Mouse (Mus musculus) liver, adult 2 months (tissue): ENCODE results near the gene Cabp1. TPM values are rescaled to one million over a fixed set of nuclear protein-coding genes. Genes with fewer than 3 reads are reported as not detected.
A peak's percentile ranks its signal among the peaks of the same experiment; 100 is the strongest.

ENCODE experiments used
- DNase-seq: peaks from one replicate; pipeline ENCODE4 v3.0.0-alpha.2; 2011; ENCODE audit warnings: low read depth, low spot score; ENCODE audit errors: extremely low read depth
- H3K27ac ChIP-seq: fragments of 200-500 bp; replicated peaks from 2 replicates; pipeline ENCODE4 v1.5.1; 2012; ENCODE audit warnings: low read depth, mild to moderate bottlenecking, control low read depth, inconsistent platforms, low read length; ENCODE audit not compliant: insufficient read depth
- H3K27me3 ChIP-seq: fragments of 200-500 bp; 2 replicates; pipeline ENCODE4 v1.6.1; 2012; ENCODE audit warnings: mild to moderate bottlenecking, moderate library complexity, low read length, inconsistent platforms; ENCODE audit not compliant: control insufficient read depth, insufficient read depth
- H3K36me3 ChIP-seq: fragments of 200-500 bp; 2 replicates; pipeline ENCODE4 v1.6.1; 2012; ENCODE audit warnings: low read length, inconsistent platforms; ENCODE audit not compliant: control insufficient read depth, insufficient read depth
- H3K4me1 ChIP-seq: fragments of 200-500 bp; 2 replicates; pipeline ENCODE4 v1.6.1; 2011; ENCODE audit warnings: low read length; ENCODE audit not compliant: control insufficient read depth, insufficient read depth
- H3K4me3 ChIP-seq: fragments of 200-500 bp; 2 replicates; pipeline ENCODE4 v1.5.1; 2011; ENCODE audit warnings: low read depth, mild to moderate bottlenecking, control low read depth, low read length, moderate library complexity; ENCODE audit not compliant: insufficient read depth
- H3K79me2 ChIP-seq: fragments of 200-500 bp; 2 replicates; pipeline ENCODE4 v1.6.1; 2012; ENCODE audit warnings: inconsistent platforms, mild to moderate bottlenecking, low read length, moderate library complexity; ENCODE audit not compliant: control insufficient read depth, insufficient read depth
- H3K9ac ChIP-seq: fragments of 200-500 bp; 2 replicates; pipeline ENCODE4 v1.6.1; 2012; ENCODE audit warnings: low read depth, mild to moderate bottlenecking, control low read depth, inconsistent platforms, low read length
- CTCF ChIP-seq: fragments of 200-500 bp; IDR thresholded peaks from 2 replicates; pipeline ENCODE4 v1.5.1; 2011; ENCODE audit warnings: low read depth, low read length, control low read depth
- POLR2A ChIP-seq: fragments of 200-500 bp; IDR thresholded peaks from 2 replicates; pipeline ENCODE4 v1.6.1; 2011; ENCODE audit warnings: low read length, control low read depth; ENCODE audit not compliant: insufficient read depth; ENCODE audit errors: extremely low read depth
- WGBS: fragments of 180-500 bp; shearing (Covaris S2); methylation state at CpG from one replicate; pipeline ENCODE4 v1.1.7; 2018; 5-methylcytosine and 5-hydroxymethylcytosine counted together
- polyA plus RNA-seq: library from polyadenylated mRNA; depleted of rRNA; stranded (reverse); fragments of >200 nt; gene quantifications from 2 replicates; pipeline ENCODE4 v1.2.3, GENCODE M21; 2012; rRNA removed
- total RNA-seq: library from RNA; depleted of rRNA; stranded (reverse); fragments of >200 nt; gene quantifications from 2 replicates; pipeline ENCODE4 v1.2.3, GENCODE M21; 2014; rRNA removed

The Cabp1 gene
- total and polyA plus RNA-seq, 2 experiments: 0.07 to 0.09 TPM

- 92% methylated on average over 28 of the region's 28 CpGs for WGBS
Observed at GRCm38 (mm10) chr5:115126578-115127312, 67.4 kb downstream of the Cabp1 start.

DNA sequence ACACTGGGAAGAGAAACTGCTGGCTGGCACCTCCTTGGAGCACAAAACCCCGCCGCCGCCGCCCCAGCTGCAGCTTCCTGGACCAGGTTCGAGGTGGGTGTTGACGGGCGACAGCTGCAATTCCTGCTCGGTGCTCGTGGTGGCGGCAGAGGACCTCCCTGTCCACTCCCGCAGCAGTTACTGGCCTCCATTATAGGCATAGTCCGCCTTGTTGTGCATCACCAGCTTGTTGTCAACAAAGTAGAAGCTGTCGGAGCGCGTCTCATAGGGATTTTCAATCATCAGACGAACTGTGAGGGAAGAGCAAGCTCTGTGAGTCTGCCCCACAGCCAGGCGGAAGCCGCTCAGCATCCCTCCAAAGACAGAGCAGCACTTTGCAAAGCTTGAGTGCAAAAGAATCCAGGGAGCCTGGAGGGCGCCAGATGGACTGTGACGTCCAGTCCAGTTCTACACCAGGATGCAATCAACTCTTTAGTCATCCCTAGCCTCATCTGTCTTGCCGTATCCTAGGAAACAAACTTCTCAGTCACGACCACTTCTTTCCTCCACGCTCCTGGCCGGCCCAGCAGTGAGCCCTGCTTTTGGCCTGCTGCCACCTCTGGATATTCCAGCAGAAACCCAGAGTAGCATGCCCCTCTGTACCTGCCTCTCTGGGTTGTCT, 68.8 kb downstream of the Cabp1 start:
- 46% methylated on average over 24 of the region's 24 CpGs for WGBS
- TF ChIP-seq POLR2A (no peak), CTCF (peak; percentile 96)
- Histone ChIP-seq H3K79me2 (no peaks in the 10 kb centered on the region), H3K36me3 (peaks cover 6% of the 10 kb centered on the region; the same call in 1 of the 2 replicates), H3K9ac (no peak overlapping the region), H3K4me3 (no peak overlapping the region), H3K4me1 (no peaks in the 10 kb centered on the region), H3K27ac (no peak overlapping the region), H3K27me3 (no peaks in the 10 kb centered on the region)
- DNase-seq: peak; percentile 43

More at GRCm38 (mm10) chr5:115126578-115127312, 67.4 kb downstream of the Cabp1 start:
- H3K79me2 ChIP-seq: no peaks in the 10 kb centered on the region
- H3K4me3 ChIP-seq: no peak overlapping the region
- peaks cover 6% of the 10 kb centered on the region; the same call in 1 of the 2 replicates for H3K36me3 ChIP-seq
- H3K4me1 ChIP-seq: no peaks in the 10 kb centered on the region
- no peak for DNase-seq
- H3K27me3 ChIP-seq: no peaks in the 10 kb centered on the region
- TF ChIP-seq CTCF (no peak), POLR2A (no peak)
- H3K9ac ChIP-seq: no peak overlapping the region
- no peak overlapping the region for H3K27ac ChIP-seq

DNA sequence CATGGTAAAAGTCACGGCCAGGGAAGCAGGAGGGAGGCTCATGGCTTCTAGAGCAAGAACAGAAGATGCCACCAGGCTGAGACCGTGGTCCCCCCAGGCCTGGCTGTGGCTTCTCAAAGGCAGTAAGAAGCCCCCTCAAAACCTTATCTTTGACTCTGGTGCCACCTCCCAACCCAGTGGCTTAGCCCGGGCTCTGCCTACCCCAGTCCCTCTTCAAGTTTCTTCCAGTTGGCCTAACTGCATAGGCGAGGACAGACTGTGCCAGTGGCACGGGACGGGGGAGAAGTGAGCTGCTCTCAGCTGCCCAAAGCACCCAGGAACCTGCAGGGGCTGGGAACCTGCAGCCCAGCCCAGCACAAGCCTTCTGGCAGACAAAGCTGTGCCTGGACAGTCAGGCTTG, 69.5 kb downstream of the Cabp1 start:
- Histone ChIP-seq H3K27ac (no peak overlapping the region), H3K27me3 (no peaks in the 10 kb centered on the region), H3K9ac (no peak overlapping the region), H3K4me3 (no peak overlapping the region), H3K4me1 (no peaks in the 10 kb centered on the region), H3K36me3 (peaks cover 6% of the 10 kb centered on the region; the same call in 1 of the 2 replicates), H3K79me2 (no peaks in the 10 kb centered on the region)
- no peak for DNase-seq
- TF ChIP-seq CTCF: no peak
- WGBS: 91% methylated on average over 6 of the region's 6 CpGs

GRCm38 (mm10) chr5:115120978-115121377, 73.2 kb downstream of the Cabp1 start:
- peaks cover 10% of the 10 kb centered on the region; the same call in 1 of the 2 replicates for H3K4me1 ChIP-seq
- H3K36me3 ChIP-seq: no peaks in the 10 kb centered on the region; the same call in 1 of the 2 replicates
- no peak overlapping the region for H3K4me3 ChIP-seq
- 96% methylated on average over 5 of the region's 5 CpGs for WGBS
- peaks cover 3% of the 10 kb centered on the region; the same call in 1 of the 2 replicates for H3K79me2 ChIP-seq
- H3K27me3 ChIP-seq: no peaks in the 10 kb centered on the region
- H3K9ac ChIP-seq: no peak overlapping the region
- H3K27ac ChIP-seq: no peak overlapping the region
- TF ChIP-seq POLR2A: no peak
- TF ChIP-seq CTCF: no peak
- DNase-seq: no peak

DNA sequence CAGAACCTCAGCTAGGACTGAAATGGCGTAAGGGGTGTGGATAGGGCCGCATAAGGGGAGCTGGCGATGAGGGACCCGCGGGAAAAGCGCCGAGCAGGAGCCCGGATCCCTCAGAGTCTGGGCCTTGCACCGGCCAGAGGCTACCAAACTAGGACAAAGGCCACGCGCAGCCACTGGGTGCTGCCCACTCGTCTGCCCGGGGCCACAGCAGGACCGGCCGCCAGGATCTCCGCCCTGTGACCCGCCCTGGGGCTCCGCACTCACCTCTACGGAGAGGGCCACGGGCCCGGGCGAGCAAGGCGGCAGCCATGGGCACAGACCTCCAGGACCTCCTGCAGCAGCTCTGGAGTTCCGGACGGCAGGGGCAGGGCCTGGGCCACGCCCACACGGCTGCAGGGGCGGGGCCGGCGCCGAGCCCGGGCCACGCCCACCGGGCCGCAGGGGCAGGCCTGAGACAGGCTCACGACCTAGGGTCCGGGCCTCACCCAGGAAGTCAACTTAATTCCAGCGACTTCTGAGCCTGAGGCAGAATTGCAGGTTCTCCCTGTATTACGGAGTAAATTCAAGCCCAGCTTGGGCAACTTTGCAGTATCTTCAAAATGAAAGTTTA, 75.1 kb downstream of the Cabp1 start, which contains the start of gene Acads:
Acads (minus strand) TSS at position 386 of the 610 bp plus-strand sequence.
- Histone ChIP-seq H3K79me2 (peaks cover 3% of the 10 kb centered on the region; the same call in 1 of the 2 replicates), H3K27ac (peak within 1 kb of the TSS; percentile 92), H3K36me3 (no peaks in the 10 kb centered on the region; the same call in 1 of the 2 replicates), H3K9ac (peak within 1 kb of the TSS; percentile 87), H3K27me3 (no peaks in the 10 kb centered on the region), H3K4me3 (peak within 1 kb of the TSS; percentile 93), H3K4me1 (peaks cover 14% of the 10 kb centered on the region)
- under 1% methylated on average over 39 of the region's 39 CpGs for WGBS
- TF ChIP-seq CTCF (no peak), POLR2A (peak; percentile 59)
- DNase-seq: peak; percentile 73

Other genes starting within 250 kb of the Cabp1 start
- gene Hnf1a, start 223.3 kb downstream of the Cabp1 start, total RNA-seq: 6.1 and 9.3 TPM in 2 replicates
- 13.5 and 19.2 TPM in 2 replicates for gene Hnf1a, start 223.3 kb downstream of the Cabp1 start, polyA plus RNA-seq
- 8.7 and 13.1 TPM in 2 replicates for gene Sppl3, start 183.2 kb downstream of the Cabp1 start, total RNA-seq
- gene Sppl3, start 183.2 kb downstream of the Cabp1 start, polyA plus RNA-seq: 23.7 and 24.0 TPM in 2 replicates
- not detected in 2 replicates for gene Gm10401, start 96.1 kb downstream of the Cabp1 start, total RNA-seq
- 0.17 TPM in 1 of 2 replicates, not detected in the other for gene Gm10401, start 96.1 kb downstream of the Cabp1 start, polyA plus RNA-seq
- 140 and 143 TPM in 2 replicates for gene Acads, start 75.0 kb downstream of the Cabp1 start, total RNA-seq
- gene Acads, start 75.0 kb downstream of the Cabp1 start, polyA plus RNA-seq: 255 and 293 TPM in 2 replicates
- 12.5 and 17.3 TPM in 2 replicates for gene Unc119b, start 59.4 kb downstream of the Cabp1 start, total RNA-seq
- gene Unc119b, start 59.4 kb downstream of the Cabp1 start, polyA plus RNA-seq: 29.4 and 32.0 TPM in 2 replicates
- 33.7 and 44.7 TPM in 2 replicates for gene Mlec, start 36.2 kb downstream of the Cabp1 start, total RNA-seq
- gene Mlec, start 36.2 kb downstream of the Cabp1 start, polyA plus RNA-seq: 40.8 and 41.8 TPM in 2 replicates
- gene Pop5, start 41.5 kb upstream of the Cabp1 start, total RNA-seq: 56.2 and 59.2 TPM in 2 replicates
- gene Pop5, start 41.5 kb upstream of the Cabp1 start, polyA plus RNA-seq: 70.3 and 91.0 TPM in 2 replicates
- gene Rnf10, start 78.5 kb upstream of the Cabp1 start, total RNA-seq: 32.1 and 42.9 TPM in 2 replicates
- 79.2 and 81.3 TPM in 2 replicates for gene Rnf10, start 78.5 kb upstream of the Cabp1 start, polyA plus RNA-seq
- gene Coq5, start 85.3 kb upstream of the Cabp1 start, total RNA-seq: 20.7 and 24.6 TPM in 2 replicates
- 13.7 and 13.9 TPM in 2 replicates for gene Coq5, start 85.3 kb upstream of the Cabp1 start, polyA plus RNA-seq
- gene Dynll1, start 106.6 kb upstream of the Cabp1 start, total RNA-seq: 13.1 and 24.1 TPM in 2 replicates
- 24.3 and 25.8 TPM in 2 replicates for gene Dynll1, start 106.6 kb upstream of the Cabp1 start, polyA plus RNA-seq
- gene Srsf9, start 132.8 kb upstream of the Cabp1 start, total RNA-seq: 17.0 and 21.7 TPM in 2 replicates
- gene Srsf9, start 132.8 kb upstream of the Cabp1 start, polyA plus RNA-seq: 25.2 and 25.3 TPM in 2 replicates
- 6.3 and 8.6 TPM in 2 replicates for gene Gatc, start 146.8 kb upstream of the Cabp1 start, total RNA-seq
- 11.0 and 12.7 TPM in 2 replicates for gene Gatc, start 146.8 kb upstream of the Cabp1 start, polyA plus RNA-seq
- gene Triap1, start 146.8 kb upstream of the Cabp1 start, total RNA-seq: 12.9 and 14.5 TPM in 2 replicates
- 11.4 and 11.8 TPM in 2 replicates for gene Triap1, start 146.8 kb upstream of the Cabp1 start, polyA plus RNA-seq
- 422 and 505 TPM in 2 replicates for gene Cox6a1, start 154.6 kb upstream of the Cabp1 start, total RNA-seq
- 2,238 and 2,515 TPM in 2 replicates for gene Cox6a1, start 154.6 kb upstream of the Cabp1 start, polyA plus RNA-seq
- not detected in 2 replicates for gene Msi1, start 235.2 kb upstream of the Cabp1 start, total RNA-seq
- gene Msi1, start 235.2 kb upstream of the Cabp1 start, polyA plus RNA-seq: 0.09 and 0.35 TPM in 2 replicates